Mouse (Mus musculus) cerebellum, postnatal 36 days (tissue): ENCODE measurements around the gene Arid1b.

Experiments
- DNase-seq, 2 experiments: peaks; one replicate each; pipeline ENCODE4 v3.0.0; 2021 to 2022; ENCODE audit warnings: mixed read lengths in 2 of 2

Arid1b gene

DNA sequence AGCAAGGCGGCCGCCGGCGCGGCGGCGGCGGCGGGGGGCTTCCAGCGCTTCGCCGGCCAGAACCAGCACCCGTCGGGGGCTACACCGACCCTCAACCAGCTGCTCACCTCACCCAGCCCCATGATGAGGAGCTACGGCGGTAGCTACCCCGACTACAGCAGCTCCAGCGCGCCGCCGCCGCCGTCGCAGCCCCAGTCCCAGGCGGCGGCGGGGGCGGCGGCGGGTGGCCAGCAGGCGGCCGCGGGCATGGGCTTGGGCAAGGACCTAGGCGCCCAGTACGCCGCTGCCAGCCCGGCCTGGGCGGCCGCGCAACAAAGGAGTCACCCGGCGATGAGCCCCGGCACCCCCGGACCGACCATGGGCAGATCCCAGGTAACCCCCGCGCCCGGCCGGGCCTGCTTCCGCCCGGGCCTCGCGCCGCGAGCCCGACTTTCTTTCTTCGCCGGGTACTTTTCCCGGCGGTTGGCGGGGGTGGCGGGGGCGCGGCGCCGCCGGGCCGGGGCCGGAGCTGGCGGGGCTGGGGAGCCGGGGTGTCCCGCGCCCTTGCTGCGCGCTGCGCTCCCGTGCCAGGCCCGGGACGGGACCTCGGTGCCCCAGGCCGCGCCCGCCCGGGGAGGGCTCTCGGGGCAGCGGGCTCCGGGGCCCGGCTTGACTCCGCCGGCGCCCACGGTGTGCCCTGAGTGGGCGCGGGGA lies 2.1 kb downstream of the Arid1b start:
- DNase-seq: peak; percentile 59

DNA sequence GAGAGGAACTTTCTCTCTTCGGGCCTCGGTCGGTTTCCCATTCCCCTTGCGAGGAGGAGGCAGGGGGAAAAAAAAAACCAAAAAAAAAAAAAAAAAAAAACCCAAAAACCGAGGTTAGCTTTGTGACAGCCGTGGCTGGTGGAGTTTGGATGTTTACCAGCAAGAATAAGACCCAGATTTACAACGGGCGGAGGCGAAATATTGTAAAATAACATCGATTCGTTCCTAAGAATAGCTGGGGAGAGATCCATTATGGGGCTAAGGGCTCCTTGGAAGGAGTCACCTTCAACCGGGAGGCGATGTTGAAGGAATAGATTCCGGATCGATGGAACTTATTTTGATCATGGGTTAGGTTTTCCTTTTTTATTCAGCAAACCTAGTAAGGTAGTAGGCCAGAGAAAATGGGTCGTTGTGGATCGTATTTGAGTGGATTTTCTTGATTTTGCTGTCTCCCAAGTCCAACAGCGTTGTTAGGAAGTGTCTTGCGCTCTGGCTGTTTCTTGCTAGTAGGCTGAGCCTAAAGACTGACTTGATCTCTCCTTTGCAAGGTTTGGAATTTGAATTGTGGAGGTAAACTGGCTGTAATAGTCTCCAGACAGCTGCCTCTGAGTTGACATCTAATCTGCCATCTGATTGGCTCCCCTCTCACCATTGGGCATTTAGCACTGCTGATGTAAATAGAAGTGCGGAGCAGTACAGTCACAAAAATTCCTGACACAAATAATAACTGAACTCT lies 2.9 kb downstream of the Arid1b start:
- DNase-seq: peak in 1 of 2 experiments; percentile 60

DNA sequence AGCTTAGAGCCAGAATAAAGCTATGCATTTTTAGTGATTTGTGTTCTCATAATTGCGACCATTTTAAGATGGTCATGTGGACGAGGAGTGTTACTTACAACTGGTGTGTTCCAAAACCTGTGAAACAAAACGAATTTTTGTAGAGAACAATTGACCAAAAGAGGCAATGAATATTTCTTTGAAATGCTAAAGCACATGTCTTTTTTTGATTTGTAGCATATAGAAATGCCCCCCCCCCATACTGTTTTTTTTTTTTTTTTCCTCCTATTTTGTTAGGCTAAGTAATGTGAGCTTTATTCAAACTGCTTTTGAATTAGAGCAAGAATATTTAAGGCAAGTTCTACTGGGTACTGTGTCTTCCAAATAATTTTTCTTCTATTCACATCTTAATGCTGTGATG lies 3.8 kb downstream of the Arid1b start:
- DNase-seq: no peak

DNA sequence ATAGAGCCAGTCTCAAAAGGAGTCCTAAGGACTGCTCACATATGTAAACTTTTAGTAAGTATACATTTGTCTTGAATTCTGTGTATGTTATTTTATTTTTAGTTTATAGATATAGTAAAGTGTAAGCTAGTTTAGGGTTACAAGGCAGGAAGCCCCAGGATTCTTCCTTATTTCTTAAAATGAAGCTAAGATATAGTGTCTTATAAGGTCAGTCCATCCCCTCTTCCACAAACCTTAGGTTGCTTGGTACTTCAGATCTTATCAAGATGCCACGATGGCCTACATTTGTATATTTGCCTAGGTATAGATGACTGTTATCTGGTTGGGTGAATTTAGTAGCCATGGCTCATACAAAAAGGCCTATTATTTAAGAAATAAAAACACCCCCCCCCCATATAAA lies 5.1 kb downstream of the Arid1b start:
- DNase-seq: no peak

DNA sequence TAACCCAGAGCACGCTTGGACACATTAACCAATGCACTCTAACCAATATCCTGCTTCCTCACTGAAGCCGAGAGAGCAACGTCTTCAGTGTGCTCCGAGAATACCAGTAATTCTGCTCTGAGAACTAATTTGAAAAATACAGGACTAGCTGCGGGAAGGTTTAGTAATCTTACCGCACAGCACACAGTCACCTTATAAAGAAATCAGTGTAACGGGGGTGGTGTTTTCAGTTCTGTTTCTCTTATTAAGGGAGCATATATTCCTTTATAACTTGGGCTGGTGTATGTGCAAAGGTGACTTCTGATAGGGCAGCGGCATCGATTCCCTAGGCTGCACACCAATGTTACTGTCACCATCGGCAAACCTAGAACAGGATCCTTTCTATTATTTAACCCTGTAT lies 5.9 kb downstream of the Arid1b start:
- DNase-seq: no peak

DNA sequence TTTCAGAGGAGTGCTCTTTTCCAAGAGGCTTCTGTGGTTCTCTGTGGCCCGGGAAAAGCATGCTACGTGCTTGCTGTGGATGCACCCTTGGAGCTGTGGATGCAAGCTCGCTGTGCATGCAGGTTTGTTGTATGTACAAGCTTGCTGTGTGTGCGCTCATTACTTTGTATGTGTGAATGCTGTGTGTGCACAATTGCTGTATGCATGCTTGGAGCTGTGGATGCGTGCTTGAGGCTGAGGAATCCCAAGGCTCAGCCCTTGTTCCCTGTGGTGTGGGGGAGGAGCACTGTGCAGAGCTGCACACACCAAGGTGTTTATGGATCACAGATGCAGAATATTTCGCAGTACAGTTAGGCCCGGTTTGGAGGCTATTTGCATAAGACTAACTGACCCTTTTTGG lies 6.7 kb downstream of the Arid1b start:
- no peak for DNase-seq

DNA sequence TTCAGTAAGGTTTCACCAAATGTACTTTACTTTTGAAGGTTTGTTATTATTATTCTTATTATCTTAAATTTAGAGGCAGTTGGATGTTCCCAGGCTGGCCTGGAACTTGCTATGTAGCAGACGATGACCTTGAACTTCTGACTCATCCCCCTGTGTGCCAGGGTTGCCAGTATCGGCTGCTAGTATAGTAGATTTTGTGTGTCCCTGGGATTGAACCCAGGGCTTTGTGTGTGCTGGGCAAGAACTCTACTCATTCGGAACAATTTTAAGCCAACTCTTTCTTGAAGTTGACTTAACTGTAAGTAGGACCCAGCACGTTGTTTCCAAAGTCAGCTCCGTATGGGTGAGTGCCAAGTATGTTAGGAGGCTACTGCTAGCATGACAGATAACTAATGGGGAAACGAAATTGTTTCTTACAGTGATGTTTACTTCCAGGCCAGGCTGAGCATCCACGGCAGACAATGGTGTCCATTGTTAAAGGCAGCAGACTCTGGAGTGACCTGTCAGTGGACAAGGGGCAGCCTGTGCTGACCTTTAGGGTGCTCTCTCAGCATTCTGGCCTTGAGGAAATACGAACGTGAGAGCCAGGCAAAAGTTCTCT lies 7.5 kb downstream of the Arid1b start:
- DNase-seq: no peak

DNA sequence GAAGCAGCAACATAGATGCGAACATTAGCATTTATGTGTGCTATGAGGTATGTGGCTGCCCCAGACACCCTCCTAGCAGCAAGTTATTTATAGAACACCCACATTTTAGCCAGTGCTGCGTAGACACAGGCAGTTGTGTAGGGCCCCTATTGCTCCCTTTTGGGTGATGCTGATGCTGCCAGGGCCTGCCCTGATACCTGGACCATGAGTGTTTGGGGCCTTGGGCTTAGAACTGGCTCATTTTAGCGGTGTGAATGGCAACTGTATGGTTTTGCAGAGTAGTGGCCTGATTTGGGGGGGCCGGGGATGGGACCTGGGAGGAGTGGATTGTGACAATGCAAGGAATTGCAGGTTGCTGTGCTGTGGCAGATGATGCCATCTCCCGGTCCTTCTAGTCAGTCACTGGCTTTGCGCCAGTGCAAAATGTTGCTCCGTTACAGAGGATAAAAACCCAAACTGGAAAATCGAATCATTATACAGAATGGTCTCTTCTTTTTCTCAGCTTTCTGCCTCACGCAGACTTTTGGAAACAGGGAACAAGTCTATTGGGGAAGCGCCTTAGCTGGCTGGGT lies 8.9 kb downstream of the Arid1b start:
- peak; percentile 54 to 63 for DNase-seq

DNA sequence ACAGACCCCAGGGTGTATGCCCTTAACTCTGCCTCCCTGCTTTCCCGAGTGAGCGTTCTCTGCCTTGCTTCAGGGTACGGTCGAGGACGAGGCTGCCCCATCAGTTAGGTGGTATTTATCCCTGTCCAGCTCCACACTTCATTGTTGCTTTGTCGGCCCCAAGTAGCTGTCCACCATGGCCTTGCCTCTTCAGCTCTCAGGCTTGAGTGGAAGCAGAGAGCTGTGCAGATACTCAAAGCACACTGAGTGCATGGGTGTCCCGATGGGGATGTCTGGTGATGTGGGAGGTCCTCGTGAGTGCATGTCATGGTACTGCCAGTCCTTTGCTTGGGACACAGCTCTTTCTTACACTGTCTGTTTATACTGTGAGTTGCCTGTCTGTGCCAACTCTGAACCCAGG lies 10.1 kb downstream of the Arid1b start:
- DNase-seq: no peak

DNA sequence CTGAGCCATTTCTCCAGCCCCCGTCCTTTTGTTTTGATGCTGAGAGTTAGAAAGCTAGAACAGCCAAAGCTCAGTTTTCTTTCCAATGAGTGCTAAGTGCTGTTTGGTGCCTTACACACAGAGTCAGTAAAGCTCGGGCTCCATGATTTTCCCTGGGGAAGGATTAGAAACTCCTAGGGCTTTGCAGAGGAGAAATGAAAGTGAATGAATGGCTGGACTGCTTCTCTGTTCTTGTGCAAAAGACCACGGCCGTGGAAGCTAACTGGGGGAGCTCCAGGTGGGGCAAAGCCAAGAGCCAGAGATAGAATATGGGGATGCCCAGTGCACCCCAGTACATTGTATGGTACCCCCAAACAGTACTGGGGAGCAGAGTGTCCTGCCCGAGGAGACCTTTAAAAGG lies 10.6 kb downstream of the Arid1b start:
- no peak for DNase-seq

DNA sequence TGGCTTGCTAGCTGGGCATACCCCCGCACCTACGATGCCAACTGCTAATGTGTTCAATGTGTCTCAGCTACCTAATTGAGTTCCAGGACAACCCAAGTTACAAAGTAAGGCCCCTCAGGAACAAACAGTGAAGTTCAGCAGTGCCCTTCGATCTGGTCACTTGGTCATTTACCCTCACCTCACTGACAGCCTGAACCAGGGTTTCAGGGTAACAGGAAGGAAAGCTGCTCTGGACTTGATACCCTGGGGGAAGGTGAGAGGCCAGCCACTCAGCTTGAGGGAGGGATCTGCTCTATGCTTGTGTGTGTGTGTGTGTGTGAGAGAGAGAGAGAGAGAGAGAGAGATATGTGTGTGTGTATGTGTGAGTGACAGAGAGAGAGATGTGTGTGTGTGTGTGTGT lies 11.2 kb downstream of the Arid1b start:
- DNase-seq: no peak

DNA sequence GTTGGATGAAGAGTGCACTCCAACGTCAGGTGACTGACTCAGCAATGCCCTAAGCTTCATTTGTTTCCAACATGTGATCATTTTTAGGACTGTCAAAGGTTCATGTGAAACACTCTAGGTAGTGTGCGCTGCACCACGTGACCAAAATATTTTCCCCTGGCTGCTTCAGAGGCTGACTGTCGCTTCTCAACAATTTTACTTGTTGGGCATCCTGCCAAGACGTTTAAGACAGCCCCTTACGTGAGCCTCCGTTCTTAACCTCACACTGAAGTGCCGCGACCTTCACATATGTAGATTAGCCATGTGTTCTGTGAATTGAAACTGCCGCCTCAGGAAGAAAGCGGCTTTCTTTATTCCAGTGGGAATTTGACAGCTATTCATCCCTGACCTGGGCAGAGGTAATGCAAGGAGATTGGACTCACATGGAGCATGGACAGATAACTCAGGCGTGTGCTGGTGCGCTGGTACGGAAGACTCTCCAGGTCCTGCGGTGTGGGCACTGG lies 13.1 kb downstream of the Arid1b start:
- no peak for DNase-seq

DNA sequence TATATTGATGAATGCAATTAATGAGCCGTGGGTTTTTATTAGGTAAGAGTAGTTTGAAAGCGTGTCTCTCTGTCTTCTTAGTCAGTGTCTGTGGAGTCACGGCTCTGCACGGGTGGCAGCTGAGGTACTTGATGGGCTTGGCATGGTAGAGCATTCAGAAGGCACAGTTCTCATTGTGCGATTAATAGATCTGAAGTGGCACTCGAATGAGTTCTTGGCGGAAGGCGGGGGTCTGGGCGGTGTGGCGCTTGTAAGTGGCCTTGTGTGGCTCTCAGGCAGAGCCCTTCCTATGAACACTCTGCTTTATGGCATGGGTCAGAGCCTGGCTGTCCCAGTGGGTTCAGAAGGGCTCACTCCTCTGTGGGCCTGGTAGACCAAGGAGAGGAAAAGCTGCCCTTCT lies 14.1 kb downstream of the Arid1b start:
- DNase-seq: no peak

DNA sequence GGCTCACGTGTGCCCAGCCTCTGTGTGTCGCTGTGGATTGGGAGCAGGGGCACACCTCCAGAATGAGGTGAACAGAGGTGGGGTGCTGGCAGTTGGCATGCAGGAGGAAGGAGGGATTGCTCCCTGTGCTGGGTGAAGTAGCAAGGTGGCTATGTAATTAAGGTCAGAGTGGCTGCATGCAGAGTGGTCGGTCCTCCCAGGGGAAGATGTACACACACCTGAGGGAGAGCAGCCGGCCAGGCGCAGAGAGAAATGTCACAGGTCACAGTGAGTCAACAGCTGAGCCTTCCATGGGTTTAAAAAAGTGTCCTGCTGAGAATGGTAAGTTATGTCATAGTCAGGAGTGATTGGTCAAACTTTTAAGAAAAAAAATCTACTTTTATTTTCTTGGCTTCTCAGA lies 14.6 kb downstream of the Arid1b start:
- DNase-seq: no peak

DNA sequence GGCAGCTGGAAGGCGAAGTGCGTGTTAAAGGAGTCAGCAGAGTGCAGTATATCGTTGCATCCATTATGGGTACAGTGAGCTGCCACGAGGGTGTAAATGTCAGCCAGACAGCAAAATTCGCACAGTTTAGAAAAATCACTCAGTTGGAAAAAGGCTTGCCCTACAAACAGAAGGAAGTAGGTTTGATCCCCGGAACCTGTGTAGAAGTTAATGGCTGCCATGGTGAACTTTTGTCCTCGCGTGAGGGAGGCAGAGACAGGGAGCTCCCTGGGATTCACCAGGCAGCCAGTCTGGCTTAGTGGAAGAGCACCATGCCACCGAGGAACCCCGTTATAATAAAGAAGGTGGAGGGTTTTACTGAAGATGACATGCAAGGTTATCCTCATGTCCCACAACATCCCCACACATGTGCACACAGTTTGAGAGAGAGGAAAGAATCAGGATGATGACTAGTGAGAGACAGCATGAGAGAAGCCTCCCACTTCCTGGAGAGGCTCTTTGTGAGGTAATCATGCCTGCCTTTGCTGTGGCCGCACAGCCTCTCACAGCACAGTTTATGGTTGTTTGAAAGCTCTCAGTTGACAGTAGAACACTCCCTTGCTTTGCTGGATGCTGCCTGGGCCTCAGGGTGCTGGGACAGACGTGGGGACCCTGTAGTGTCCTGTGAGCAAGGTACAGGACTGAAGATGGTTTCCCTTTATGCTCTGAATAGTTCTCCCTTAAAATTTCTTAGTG lies 15.6 kb downstream of the Arid1b start:
- no peak for DNase-seq

DNA sequence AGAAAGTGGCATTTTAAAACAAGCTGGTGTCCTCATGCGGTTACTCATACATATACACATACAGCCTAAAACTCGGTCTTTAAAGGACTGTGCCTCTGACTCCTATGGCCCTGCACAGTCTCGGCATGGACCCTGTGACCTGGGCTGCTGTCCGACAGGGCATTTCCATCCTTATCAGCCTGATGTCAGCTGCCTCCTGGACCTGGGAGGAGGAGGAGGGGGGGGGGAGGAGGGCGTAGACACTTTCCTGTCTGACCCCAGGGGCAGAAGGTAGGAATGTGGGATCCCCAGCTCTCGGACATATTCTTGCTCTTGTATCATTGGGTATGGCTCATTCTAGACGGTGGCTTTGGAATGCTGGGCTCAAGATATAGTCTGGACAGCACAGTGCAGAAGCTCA lies 16.6 kb downstream of the Arid1b start:
- DNase-seq: no peak

DNA sequence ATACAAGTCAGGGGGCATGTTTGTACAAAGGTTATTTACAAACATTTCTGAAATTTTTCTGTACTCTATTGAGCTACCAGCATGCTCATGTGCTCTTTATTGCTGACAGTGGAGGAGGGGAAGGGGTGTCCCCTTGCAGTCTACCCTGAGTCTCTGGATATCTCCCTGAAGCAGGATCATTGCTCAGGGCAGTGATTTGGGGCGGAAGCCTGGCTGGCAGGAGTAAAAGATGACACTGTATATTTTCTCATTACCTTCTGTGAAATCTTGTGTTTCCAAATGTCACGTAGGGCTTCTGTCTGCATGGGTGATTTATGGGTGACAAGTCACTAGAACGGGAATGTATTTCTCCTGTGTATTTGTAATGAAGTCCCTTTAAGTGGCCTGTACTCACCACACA lies 18.0 kb downstream of the Arid1b start:
- DNase-seq: no peak

DNA sequence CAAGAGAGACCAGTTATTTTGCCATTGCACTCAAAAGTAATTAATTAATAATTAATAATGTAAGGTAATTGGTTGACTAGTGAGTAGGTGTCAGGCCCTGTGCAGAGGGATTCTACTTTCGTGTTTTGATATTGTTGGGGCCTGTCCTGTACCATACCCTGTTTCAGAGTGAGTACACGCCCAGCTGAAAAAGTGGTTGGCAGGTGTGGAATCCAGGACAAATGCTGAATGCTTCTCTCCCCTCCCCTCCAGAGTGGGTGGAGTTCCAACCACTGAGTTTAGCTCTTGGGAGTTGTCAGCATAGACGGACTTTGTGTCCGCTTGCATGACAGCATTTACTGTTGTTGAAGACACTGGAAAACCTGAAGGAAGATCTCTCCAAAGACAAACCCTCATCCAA lies 18.4 kb downstream of the Arid1b start:
- no peak for DNase-seq

DNA sequence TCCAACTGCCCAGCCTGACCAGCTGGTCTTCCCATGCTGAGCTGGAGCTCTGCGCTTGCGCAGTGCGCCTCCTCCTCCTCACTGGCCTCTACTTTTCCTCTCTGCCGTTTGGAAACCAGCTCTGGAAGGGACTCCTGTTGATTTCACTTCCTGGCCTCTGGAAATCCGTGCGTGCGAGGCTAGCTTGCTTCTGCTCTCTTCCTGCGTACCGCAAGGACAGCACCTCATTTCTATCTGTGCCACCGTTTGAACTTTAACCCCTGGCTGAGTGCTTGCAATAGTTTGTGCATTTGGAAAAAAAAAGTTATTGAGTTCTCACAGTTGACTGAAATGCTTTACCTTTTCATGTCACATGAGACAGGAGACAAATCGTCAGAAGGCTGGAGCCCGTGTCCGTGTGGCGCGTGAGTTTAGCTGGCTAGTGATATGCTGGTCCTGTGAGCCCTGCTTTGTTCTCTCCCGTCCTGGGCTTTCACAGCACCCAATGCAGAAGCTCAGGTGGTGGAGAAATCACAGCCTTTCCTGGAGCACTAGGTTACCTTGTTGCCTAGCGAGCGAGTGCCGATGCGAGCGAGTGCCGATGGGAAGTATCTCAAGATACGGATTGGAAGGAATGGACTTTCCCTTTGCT lies 20.3 kb downstream of the Arid1b start:
- no peak for DNase-seq

DNA sequence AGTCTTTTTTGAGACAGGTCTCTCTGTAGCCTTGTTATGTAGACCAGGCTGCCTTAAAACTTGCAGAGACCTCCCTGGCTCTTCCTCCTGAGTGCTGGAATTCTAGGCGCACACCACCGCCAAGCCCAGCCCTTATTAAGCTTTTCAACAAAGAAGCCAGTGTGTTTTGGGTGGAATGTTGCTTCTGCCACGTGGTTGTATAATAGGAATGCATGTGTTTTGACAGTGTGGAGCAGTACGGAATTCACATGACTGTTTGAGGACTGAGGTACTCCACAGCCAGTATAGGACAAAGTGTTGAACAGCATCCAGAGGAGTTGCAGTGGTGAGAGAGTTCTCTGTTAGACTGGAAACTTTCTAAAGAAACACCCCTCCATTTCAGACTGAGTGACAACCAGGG lies 22.3 kb downstream of the Arid1b start:
- no peak for DNase-seq

DNA sequence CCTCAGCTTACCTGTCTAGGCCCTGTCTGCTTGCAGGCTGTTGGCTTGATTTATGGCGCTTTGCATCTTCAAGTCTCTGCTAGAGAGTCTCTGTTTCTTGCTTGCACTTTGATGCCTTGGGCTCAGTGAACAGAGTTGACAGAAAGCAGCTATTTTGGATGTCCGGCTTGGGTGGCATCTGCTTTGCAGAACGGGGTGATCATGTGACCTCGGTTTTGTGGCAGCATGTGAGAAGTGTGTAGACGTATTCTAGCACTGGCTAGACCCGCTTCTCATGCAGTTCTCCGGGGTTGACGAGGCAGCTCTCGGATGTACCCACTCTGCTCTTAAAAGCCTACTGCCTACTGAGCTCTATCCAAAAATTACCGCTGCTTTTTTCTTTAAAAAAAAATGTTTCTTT lies 22.9 kb downstream of the Arid1b start:
- no peak for DNase-seq

DNA sequence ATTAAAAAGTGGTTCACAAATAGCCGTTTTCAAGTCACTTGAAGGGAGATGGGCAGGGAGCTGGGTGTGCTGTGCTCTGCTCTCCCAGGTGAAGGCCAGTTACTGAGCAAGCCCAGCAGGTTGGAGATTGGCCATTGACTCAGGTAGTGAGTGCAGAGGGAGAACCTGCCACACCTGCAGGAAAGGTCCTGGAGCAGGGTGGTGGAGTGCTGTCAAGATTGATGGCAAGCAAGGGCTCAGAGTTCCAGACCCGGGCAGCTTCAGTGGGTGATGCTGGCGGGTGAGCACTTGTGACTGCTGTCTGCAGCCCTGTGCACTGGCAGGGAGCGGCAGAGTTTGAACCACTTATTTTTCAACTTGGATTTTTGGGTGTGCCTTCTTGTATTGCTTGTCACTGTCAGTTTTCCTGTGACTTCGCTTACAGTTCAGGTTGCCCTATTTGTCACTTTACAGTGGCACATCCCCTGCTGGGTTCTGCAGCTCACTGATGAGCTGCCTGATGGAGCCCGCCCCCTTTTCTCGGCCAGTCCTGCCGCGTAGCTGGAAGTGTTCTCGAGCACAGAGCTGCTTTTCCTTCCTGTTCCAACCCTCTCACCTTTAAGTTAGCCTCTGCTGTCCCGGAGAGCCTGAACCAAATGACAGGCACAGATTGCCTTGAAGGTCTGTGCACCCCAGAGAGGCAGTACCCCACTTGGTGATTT lies 27.3 kb downstream of the Arid1b start:
- no peak for DNase-seq
